15 mouse cellular contexts compared by ENCODE assay signal in the genomic region with DNA sequence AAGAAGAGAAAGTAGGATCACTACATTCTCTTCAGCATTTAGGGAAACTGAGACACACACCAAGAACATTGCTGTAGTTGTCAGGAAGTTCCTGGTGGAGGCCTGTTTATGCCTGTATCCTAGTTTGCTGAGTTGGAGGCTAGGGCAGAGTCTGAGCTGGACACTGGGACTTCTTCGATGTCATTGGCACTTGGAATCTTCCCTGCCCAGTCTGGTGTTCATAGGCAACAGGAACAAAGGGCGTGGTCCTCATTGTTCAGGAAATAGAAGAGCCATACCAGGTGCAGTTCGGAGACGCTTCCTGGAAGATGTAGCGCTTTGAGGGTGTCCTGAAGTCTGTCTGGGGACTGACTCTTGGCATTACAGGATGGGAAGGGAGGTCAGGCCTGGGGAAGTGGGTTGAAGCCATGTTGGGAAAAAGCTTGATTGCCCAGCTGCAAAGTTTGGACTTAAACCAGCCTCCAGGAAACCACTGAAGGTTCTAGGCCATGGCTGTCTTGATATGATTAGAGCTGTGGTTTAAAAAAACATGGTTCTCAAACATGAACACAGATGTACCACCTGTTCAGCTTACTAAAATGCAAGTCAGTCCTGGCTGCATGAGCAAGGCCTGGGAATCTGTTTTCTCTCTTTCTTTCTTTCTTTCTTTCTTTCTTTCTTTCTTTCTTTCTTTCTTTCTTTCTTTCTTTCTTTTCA. TPM values are rescaled to one million over a fixed set of nuclear protein-coding genes. Genes with fewer than 3 reads are reported as not detected.
DNase-seq lines count a peak whose midpoint lies in the region; ATAC-seq and TF ChIP-seq lines count a peak whose summit lies in the region.
"Had no signal": no experiment of that assay in that cellular context is flagged by ENCODE, and none has a peak within 500 bp of the region (broad histone marks: within the 10 kb centered on the region; RNA-seq: fewer than 3 reads in every experiment).

No protein-coding gene starts in this region.

- TF ChIP-seq CTCF in spleen, adult 2 months (IDR thresholded peaks at IDR 0.05; ENCODE audit: extremely low read depth, insufficient read depth, insufficient read length, insufficient replicate concordance), result no peak

- H3K4me1 ChIP-seq in spleen, adult 2 months (ENCODE audit: control insufficient read depth, insufficient read depth, insufficient read length), result no peaks in the 10 kb centered on the region; the same call in 1 of the 2 replicates
- H3K4me1 ChIP-seq in liver, embryonic 15.5 days (replicated peaks), result peaks cover 87% of the 10 kb centered on the region
- peaks cover 31% of the 10 kb centered on the region for H3K4me1 ChIP-seq in forebrain, embryonic 12.5 days

- H3K27me3 ChIP-seq in spleen, adult 2 months (ENCODE audit: control insufficient read depth, insufficient read depth, low read length), result peaks cover 9% of the 10 kb centered on the region
- H3K27me3 ChIP-seq in liver, embryonic 15.5 days, result 0 out of 2 replicates have a peak, but pooled peaks cover 5% of the 10 kb centered on the region
- no peaks in the 10 kb centered on the region for H3K27me3 ChIP-seq in forebrain, embryonic 12.5 days
- H3K27me3 ChIP-seq: hindbrain, embryonic 15.5 days; neural tube, embryonic 15.5 days had no signal

- intact Hi-C loops in heart, postnatal 10 days (cut with DNase I), result no loop called here

- H3K4me3 ChIP-seq in spleen, adult 2 months (ENCODE audit: extremely low read depth, insufficient read depth, insufficient read length), result no peak overlapping the region
- peak overlapping the region; percentile 13 for H3K4me3 ChIP-seq in liver, embryonic 15.5 days (replicated peaks)
- H3K4me3 ChIP-seq in forebrain, embryonic 12.5 days (replicated peaks), result no peak overlapping the region
- H3K4me3 ChIP-seq: hindbrain, embryonic 15.5 days; left cerebral cortex, adult 2 months; midbrain, embryonic 10.5 days; neural tube, embryonic 15.5 days had no signal

- peak overlapping the region; percentile 8; the same call in 1 of the 2 replicates for H3K27ac ChIP-seq in spleen, adult 2 months (ENCODE audit: insufficient read depth, low read length)
- peak overlapping the region; percentile 99 for H3K27ac ChIP-seq in liver, embryonic 15.5 days (replicated peaks)
- no peak overlapping the region for H3K27ac ChIP-seq in forebrain, embryonic 12.5 days
- H3K27ac ChIP-seq: hindbrain, embryonic 15.5 days; left cerebral cortex, adult 2 months; midbrain, embryonic 10.5 days; neural tube, embryonic 15.5 days had no signal

- H3K4me2 ChIP-seq in liver, embryonic 15.5 days, result peak overlapping the region; percentile 86
- H3K4me2 ChIP-seq in forebrain, embryonic 12.5 days, result no peak overlapping the region
- H3K4me2 ChIP-seq: hindbrain, embryonic 15.5 days; neural tube, embryonic 15.5 days had no signal

- H3K9me3 ChIP-seq in liver, embryonic 15.5 days (replicated peaks), result no peaks in the 10 kb centered on the region
- H3K9me3 ChIP-seq in forebrain, embryonic 12.5 days, result no peaks in the 10 kb centered on the region
- H3K9me3 ChIP-seq: hindbrain, embryonic 15.5 days; midbrain, embryonic 10.5 days; neural tube, embryonic 15.5 days had no signal

- 80% methylated on average over 5 of the region's 5 CpGs for WGBS in spleen, adult 2 months
- WGBS in liver, embryonic 15.5 days (ENCODE audit: insufficient replicate concordance), result 61% methylated on average over 5 of the region's 5 CpGs
- 86% methylated on average over 5 of the region's 5 CpGs for WGBS in forebrain, embryonic 12.5 days

- H3K36me3 ChIP-seq in spleen, adult 2 months (ENCODE audit: control insufficient read depth, insufficient read depth, low read length), result no peaks in the 10 kb centered on the region
- H3K36me3 ChIP-seq in liver, embryonic 15.5 days (replicated peaks), result no peaks in the 10 kb centered on the region
- H3K36me3 ChIP-seq in forebrain, embryonic 12.5 days (replicated peaks), result no peaks in the 10 kb centered on the region
- H3K36me3 ChIP-seq: hindbrain, embryonic 15.5 days; midbrain, embryonic 10.5 days; neural tube, embryonic 15.5 days had no signal

- TF ChIP-seq POLR2A in spleen, adult 2 months (IDR thresholded peaks at IDR 0.05; ENCODE audit: low read depth, low read length), result no peak

- ATAC-seq in liver, embryonic 15.5 days (ENCODE audit: insufficient read depth), result no peak
- ATAC-seq in forebrain, embryonic 12.5 days (ENCODE audit: low FRiP score), result no peak

- peak; percentile 19 for DNase-seq in heart, adult 8-10 months (ENCODE audit: low spot score)
- DNase-seq in heart, postnatal 10 days, result no peak
- no peak for DNase-seq in spleen, adult 2 months (ENCODE audit: low read depth in 1 of 2, low spot score in 2 of 2)
- DNase-seq in spleen, postnatal 14 days (ENCODE audit: low spot score in 2 of 2), result no peak
- DNase-seq in cerebellum, adult 9-11 months, result no peak
- DNase-seq: adrenal gland, postnatal 10 days; cerebellum, postnatal 10 days; kidney, adult 18-20 months; thymus, postnatal 25 days had no signal

- peak overlapping the region; percentile 41 for H3K9ac ChIP-seq in liver, embryonic 15.5 days
- H3K9ac ChIP-seq in forebrain, embryonic 12.5 days, result no peak overlapping the region
- H3K9ac ChIP-seq: hindbrain, embryonic 15.5 days; neural tube, embryonic 15.5 days had no signal

RNA-seq across cellular contexts. Expression of gene Smox, which starts 5.0 kb away (rescaled TPM):
- 10 to 100 TPM; 14.5 to 18.6 (median 15.7) TPM for total RNA-seq in heart, adult 8-10 months (2022)
- total RNA-seq in heart, postnatal 10 days (2021), result 10 to 100 TPM; 29.7 to 35.2 TPM
- 63.9 and 91.7 TPM in 2 replicates for polyA plus RNA-seq in spleen, adult 2 months (2012; rRNA removed)
- 106 and 117 TPM in 2 replicates for polyA plus RNA-seq in liver, embryonic 15.5 days (2015; fragmentation: Nextera tagmentation; extraction: Ambion mirVana)
- polyA plus RNA-seq in forebrain, embryonic 12.5 days (2016; fragmentation: Nextera tagmentation; extraction: Ambion mirVana), result 46.2 and 49.5 TPM in 2 replicates
